Comparison of ENCODE assay signal across 16 mouse cellular contexts in genomic region chr12:59216176-59216575, GRCm38 (mm10). TPM values are rescaled to one million over a fixed set of nuclear protein-coding genes. Genes with fewer than 3 reads are reported as not detected.
DNase-seq lines count a peak whose midpoint lies in the region; ATAC-seq and TF ChIP-seq lines count a peak whose summit lies in the region.
"Had no signal": no experiment of that assay in that cellular context is flagged by ENCODE, and none has a peak within 500 bp of the region (broad histone marks: within the 10 kb centered on the region; RNA-seq: fewer than 3 reads in every experiment).

No protein-coding gene starts in this region.

- ATAC-seq in forebrain, embryonic 14.5 days: no peak
- no peak for ATAC-seq in forebrain, embryonic 11.5 days (replicated peaks; ENCODE audit: low FRiP score)
- ATAC-seq in liver, postnatal 0 days: no peak
- ATAC-seq: intestine, postnatal 0 days; Patski had no signal

- H3K27me3 ChIP-seq in forebrain, embryonic 14.5 days (replicated peaks; ENCODE audit: control insufficient read depth, insufficient read depth, low read length): no peaks in the 10 kb centered on the region
- no peaks in the 10 kb centered on the region for H3K27me3 ChIP-seq in forebrain, embryonic 11.5 days (ENCODE audit: control insufficient read depth, insufficient read depth, low read length)
- H3K27me3 ChIP-seq in thymus, adult 2 months (ENCODE audit: control insufficient read depth, insufficient read depth, low read length): no peaks in the 10 kb centered on the region
- no peaks in the 10 kb centered on the region for H3K27me3 ChIP-seq in liver, postnatal 0 days (ENCODE audit: insufficient read depth, low read length)
- H3K27me3 ChIP-seq: embryonic facial prominence, embryonic 15.5 days; heart, embryonic 13.5 days; lung, embryonic 15.5 days; Patski had no signal

- no peak overlapping the region for H3K9ac ChIP-seq in forebrain, embryonic 14.5 days (ENCODE audit: low read length)
- H3K9ac ChIP-seq in forebrain, embryonic 11.5 days (ENCODE audit: low read length): no peak overlapping the region
- no peak overlapping the region for H3K9ac ChIP-seq in liver, postnatal 0 days (replicated peaks)
- H3K9ac ChIP-seq: embryonic facial prominence, embryonic 15.5 days; heart, embryonic 13.5 days; lung, embryonic 15.5 days had no signal

- WGBS in forebrain, embryonic 14.5 days: 84% methylated on average over 4 of the region's 4 CpGs
- 91% methylated on average over 4 of the region's 4 CpGs for WGBS in forebrain, embryonic 11.5 days
- WGBS in thymus, adult 2 months: 36% methylated on average over 4 of the region's 4 CpGs
- WGBS in liver, postnatal 0 days (ENCODE audit: insufficient replicate concordance): 71% methylated on average over 4 of the region's 4 CpGs

- H3K4me2 ChIP-seq in forebrain, embryonic 14.5 days (ENCODE audit: low read length): peak overlapping the region; percentile 8; the same call in 1 of the 2 replicates
- no peak overlapping the region for H3K4me2 ChIP-seq in forebrain, embryonic 11.5 days (ENCODE audit: low read depth, low read length, severe bottlenecking)
- peak overlapping the region; percentile 87 for H3K4me2 ChIP-seq in liver, postnatal 0 days (ENCODE audit: low read depth, low read length)
- H3K4me2 ChIP-seq: embryonic facial prominence, embryonic 15.5 days; lung, embryonic 15.5 days had no signal

- no peak overlapping the region for H3K27ac ChIP-seq in forebrain, embryonic 14.5 days (ENCODE audit: low read depth, low read length)
- H3K27ac ChIP-seq in forebrain, embryonic 11.5 days (ENCODE audit: low read depth, low read length): no peak overlapping the region
- no peak overlapping the region for H3K27ac ChIP-seq in thymus, adult 2 months (ENCODE audit: control insufficient read depth, insufficient read depth, low read length)
- peak overlapping the region; percentile 37 for H3K27ac ChIP-seq in liver, postnatal 0 days (ENCODE audit: low read depth)
- H3K27ac ChIP-seq: embryonic facial prominence, embryonic 15.5 days; heart, embryonic 13.5 days; lung, embryonic 15.5 days had no signal

- H3K4me3 ChIP-seq in forebrain, embryonic 14.5 days (ENCODE audit: low read depth, low read length): no peak overlapping the region
- H3K4me3 ChIP-seq in forebrain, embryonic 11.5 days (ENCODE audit: low read depth, low read length): no peak overlapping the region
- H3K4me3 ChIP-seq in thymus, adult 2 months (ENCODE audit: control insufficient read depth, insufficient read depth, low read length): no peak overlapping the region
- no peak overlapping the region for H3K4me3 ChIP-seq in liver, postnatal 0 days (ENCODE audit: low read depth, low read length)
- H3K4me3 ChIP-seq: embryonic facial prominence, embryonic 15.5 days; heart, embryonic 13.5 days; lung, embryonic 15.5 days had no signal

- H3K4me1 ChIP-seq in forebrain, embryonic 14.5 days (ENCODE audit: control insufficient read depth, insufficient read depth, low read length): peaks cover 25% of the 10 kb centered on the region
- 0 out of 2 replicates have a peak, but pooled peaks cover 2% of the 10 kb centered on the region for H3K4me1 ChIP-seq in forebrain, embryonic 11.5 days (replicated peaks; ENCODE audit: control insufficient read depth, insufficient read depth, low read length)
- H3K4me1 ChIP-seq in thymus, adult 2 months (replicated peaks; ENCODE audit: control insufficient read depth, insufficient read depth, low read length): peaks cover 8% of the 10 kb centered on the region
- H3K4me1 ChIP-seq in liver, postnatal 0 days (ENCODE audit: insufficient read depth): peaks cover 21% of the 10 kb centered on the region

- DNase-seq in forebrain, embryonic 14.5 days (ENCODE audit: low spot score): peak; percentile 13
- DNase-seq in forebrain, embryonic 11.5 days (ENCODE audit: low spot score): no peak
- DNase-seq in thymus, adult 2 months: peak; percentile 20
- DNase-seq in thymus, postnatal 25 days: no peak
- no peak for DNase-seq in liver, postnatal 0 days
- DNase-seq in thymus, postnatal 4 days: peak; percentile 17
- no peak for DNase-seq in retina, postnatal 1 day
- DNase-seq in adrenal gland, postnatal 14 days: no peak
- DNase-seq: adrenal gland, postnatal 36 days; cerebellum, adult 9-10 months; left cerebral cortex, postnatal 4 days had no signal

- TF ChIP-seq CTCF in thymus, adult 2 months (IDR thresholded peaks at IDR 0.05; ENCODE audit: borderline replicate concordance, control insufficient read depth, extremely low read depth, insufficient read depth, low read length, poor library complexity): no peak
- no peak for TF ChIP-seq CTCF in liver, postnatal 0 days (IDR thresholded peaks at IDR 0.05; ENCODE audit: low read depth)

- no peak for TF ChIP-seq EP300 in liver, postnatal 0 days (IDR thresholded peaks at IDR 0.05; ENCODE audit: low read depth)

- no peaks in the 10 kb centered on the region for H3K9me3 ChIP-seq in forebrain, embryonic 14.5 days (replicated peaks; ENCODE audit: control insufficient read depth, low read length)
- no peaks in the 10 kb centered on the region for H3K9me3 ChIP-seq in forebrain, embryonic 11.5 days (ENCODE audit: control insufficient read depth, low read length)
- H3K9me3 ChIP-seq in liver, postnatal 0 days (ENCODE audit: low read length): no peaks in the 10 kb centered on the region
- H3K9me3 ChIP-seq: embryonic facial prominence, embryonic 15.5 days; lung, embryonic 15.5 days had no signal

- H3K36me3 ChIP-seq in forebrain, embryonic 14.5 days (ENCODE audit: control insufficient read depth, insufficient read depth, low read length): no peaks in the 10 kb centered on the region
- H3K36me3 ChIP-seq in forebrain, embryonic 11.5 days (ENCODE audit: control insufficient read depth, insufficient read depth, low read length): no peaks in the 10 kb centered on the region; the same call in 1 of the 2 replicates
- no peaks in the 10 kb centered on the region for H3K36me3 ChIP-seq in thymus, adult 2 months (ENCODE audit: control insufficient read depth, insufficient read depth, low read length)
- no peaks in the 10 kb centered on the region for H3K36me3 ChIP-seq in liver, postnatal 0 days (replicated peaks; ENCODE audit: insufficient read depth, low read length)
- H3K36me3 ChIP-seq: lung, embryonic 15.5 days had no signal

- TF ChIP-seq POLR2A in thymus, adult 2 months (IDR thresholded peaks at IDR 0.05; ENCODE audit: control insufficient read depth, extremely low read depth, insufficient read depth, low read length, poor library complexity): no peak

RNA-seq across cellular contexts. Expression of gene Fbxo33, which starts 3.3 kb away (rescaled TPM):
- polyA plus RNA-seq in forebrain, embryonic 14.5 days (2014; fragmentation: Nextera tagmentation; extraction: Ambion mirVana): 6.4 and 7.1 TPM in 2 replicates
- 9.3 and 11.9 TPM in 2 replicates for polyA plus RNA-seq in forebrain, embryonic 11.5 days (2014; fragmentation: Nextera tagmentation; extraction: Ambion mirVana)
- polyA plus RNA-seq in thymus, adult 2 months (2012; rRNA removed): 11.4 and 18.6 TPM in 2 replicates
- polyA plus RNA-seq in liver, postnatal 0 days (2015; fragmentation: Nextera tagmentation; extraction: Ambion mirVana): 6.1 and 6.8 TPM in 2 replicates
- total RNA-seq in adrenal gland, postnatal 14 days (2021): 26.1 and 29.1 TPM in 2 replicates

Comparison
In these comparisons a context has a peak if more than half of its experiments do, and no peak if none do; other contexts are left out.
1. DNase-seq: peak in forebrain, embryonic 14.5 days (single experiment), thymus, adult 2 months (single experiment) and thymus, postnatal 4 days (single experiment); none in forebrain, embryonic 11.5 days (single experiment), thymus, postnatal 25 days (single experiment), liver, postnatal 0 days (single experiment), retina, postnatal 1 day (single experiment) and adrenal gland, postnatal 14 days (single experiment).